ENCODE assay signal across 8 mouse cellular contexts in genomic region chr12:86867271-86868223, GRCm38 (mm10). TPM values are rescaled to one million over a fixed set of nuclear protein-coding genes. Genes with fewer than 3 reads are reported as not detected.
DNase-seq lines count a peak whose midpoint lies in the region.

No protein-coding gene starts in this region.

- DNase-seq in adrenal gland, adult 2 months: peak; percentile 80
- DNase-seq in adrenal gland, postnatal 4 days (ENCODE audit: low spot score in 2 of 2): no peak
- peak; percentile 71 for DNase-seq in cerebellum, adult 11 months
- peak; percentile 85 for DNase-seq in gastrocnemius, postnatal 25 days
- DNase-seq in kidney, adult 18-20 months: peak; percentile 83
- peak; percentile 67 for DNase-seq in lung, postnatal 10 days
- DNase-seq in testis, postnatal 10 days (ENCODE audit: low spot score): no peak
- DNase-seq in embryo, embryonic 10 days (ENCODE audit: low spot score): no peak

RNA-seq across cellular contexts. Expression of gene Irf2bpl, which starts 17.1 kb away (rescaled TPM):
- 10 to 100 TPM; 51.1 to 79.5 TPM for total RNA-seq in adrenal gland, adult 2 months (2021)
- polyA plus RNA-seq in adrenal gland, adult 2 months (2012; rRNA removed): 121 and 122 TPM in 2 replicates
- total RNA-seq in adrenal gland, postnatal 4 days (2021): 10 to 100 TPM; 78.0 to 81.7 TPM
- total RNA-seq in gastrocnemius, postnatal 25 days (2021): 10 to 100 TPM; 22.0 to 24.0 TPM

Comparison
In these comparisons a context has a peak if more than half of its experiments do, and no peak if none do; other contexts are left out.
1. DNase-seq: peak in adrenal gland, adult 2 months (single experiment), cerebellum, adult 11 months (single experiment), gastrocnemius, postnatal 25 days (single experiment), kidney, adult 18-20 months (single experiment) and lung, postnatal 10 days (single experiment); none in adrenal gland, postnatal 4 days (0 of 2), testis, postnatal 10 days (single experiment) and embryo, embryonic 10 days (single experiment).